In genomic region chrX:48412629-48413028, GRCm38 (mm10) we compare ENCODE assay signal across 26 mouse cellular contexts.
"Had no signal": no experiment of that assay in that cellular context is flagged by ENCODE, and none has a peak within 500 bp of the region (broad histone marks: within the 10 kb centered on the region; RNA-seq: fewer than 3 reads in every experiment).

No protein-coding gene starts in this region.

- H3K4me1 ChIP-seq: hindbrain, embryonic 13.5 days; hindbrain, embryonic 15.5 days; intestine, embryonic 15.5 days; limb, embryonic 10.5 days; limb, embryonic 12.5 days had no signal

- H3K4me2 ChIP-seq: heart, embryonic 11.5 days; heart, embryonic 13.5 days; heart, embryonic 15.5 days; hindbrain, embryonic 13.5 days; hindbrain, embryonic 15.5 days; intestine, embryonic 15.5 days; limb, embryonic 12.5 days; liver, embryonic 11.5 days; liver, embryonic 13.5 days; liver, embryonic 15.5 days had no signal

- H3K9me3 ChIP-seq: heart, embryonic 13.5 days; heart, embryonic 15.5 days; hindbrain, embryonic 13.5 days; hindbrain, embryonic 15.5 days; intestine, embryonic 15.5 days; limb, embryonic 10.5 days; limb, embryonic 12.5 days; liver, embryonic 13.5 days; liver, embryonic 15.5 days had no signal

- H3K9ac ChIP-seq: forebrain, postnatal 0 days; heart, embryonic 13.5 days; heart, embryonic 15.5 days; hindbrain, embryonic 13.5 days; hindbrain, embryonic 15.5 days; intestine, embryonic 15.5 days; limb, embryonic 12.5 days; liver, embryonic 13.5 days; liver, embryonic 15.5 days; liver, postnatal 0 days had no signal

- H3K36me3 ChIP-seq: hindbrain, embryonic 13.5 days; hindbrain, embryonic 15.5 days; limb, embryonic 10.5 days; limb, embryonic 12.5 days had no signal

- DNase-seq: forebrain, postnatal 0 days; gastrocnemius, postnatal 14 days; gastrocnemius, postnatal 36 days; heart, adult 18-20 months; heart, postnatal 36 days; kidney, postnatal 14 days; kidney, postnatal 4 days; liver; liver, embryonic 13.5 days; liver, postnatal 0 days had no signal

- H3K27ac ChIP-seq: heart, embryonic 13.5 days; heart, embryonic 15.5 days; hindbrain, embryonic 13.5 days; hindbrain, embryonic 15.5 days; hindbrain, postnatal 0 days; intestine, embryonic 15.5 days; kidney, postnatal 0 days; layer of hippocampus, adult 2 months; left cerebral cortex, adult 2 months; limb, embryonic 10.5 days; limb, embryonic 12.5 days; liver, embryonic 13.5 days; liver, embryonic 15.5 days had no signal

- H3K4me3 ChIP-seq: heart, embryonic 13.5 days; heart, embryonic 15.5 days; hindbrain, embryonic 13.5 days; hindbrain, embryonic 15.5 days; intestine, embryonic 15.5 days; layer of hippocampus, adult 2 months; left cerebral cortex, adult 2 months; limb, embryonic 10.5 days; limb, embryonic 12.5 days; liver, embryonic 13.5 days; liver, embryonic 15.5 days had no signal

- ATAC-seq: forebrain, postnatal 0 days; hindbrain, postnatal 0 days; inflammation-experienced regulatory T-cells, adult 6 months; intestine, embryonic 15.5 days; intestine, postnatal 0 days; liver, postnatal 0 days had no signal

- H3K27me3 ChIP-seq: heart, embryonic 13.5 days; heart, embryonic 15.5 days; hindbrain, embryonic 13.5 days; hindbrain, embryonic 15.5 days; intestine, embryonic 15.5 days; limb, embryonic 12.5 days; liver, embryonic 13.5 days; liver, embryonic 15.5 days had no signal
